Mouse (Mus musculus): ENCODE data around the gene Gpr26.

DNA sequence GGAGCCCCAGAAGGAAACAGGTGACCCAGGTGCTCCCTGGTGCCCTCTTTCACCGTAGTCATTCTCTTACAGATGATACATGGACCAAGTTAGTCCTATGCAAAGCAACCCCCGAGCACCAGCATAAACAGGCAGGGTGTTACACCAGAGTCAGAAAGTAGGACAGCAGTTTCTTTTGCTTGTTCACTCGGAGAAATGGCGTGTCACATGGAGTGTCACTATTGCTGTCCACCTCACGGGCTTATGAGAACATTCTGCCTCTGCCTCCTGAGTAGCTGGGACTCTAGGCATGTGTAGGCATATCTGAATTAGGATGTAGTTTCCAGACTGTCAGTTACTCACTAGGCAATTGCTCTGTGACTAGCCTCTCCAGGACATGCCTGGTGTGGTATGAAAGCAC is 47.7 kb downstream of the Gpr26 start:
- TF ChIP-seq GATA1 (IDR thresholded peaks at IDR 0.05; ENCODE audit: borderline replicate concordance, low read length) (no peak), FLI1 (IDR thresholded peaks at IDR 0.05; ENCODE audit: low read length) (no peak)
